Mouse (Mus musculus): ENCODE results near the gene Ankmy1.

Gene Ankmy1

DNA sequence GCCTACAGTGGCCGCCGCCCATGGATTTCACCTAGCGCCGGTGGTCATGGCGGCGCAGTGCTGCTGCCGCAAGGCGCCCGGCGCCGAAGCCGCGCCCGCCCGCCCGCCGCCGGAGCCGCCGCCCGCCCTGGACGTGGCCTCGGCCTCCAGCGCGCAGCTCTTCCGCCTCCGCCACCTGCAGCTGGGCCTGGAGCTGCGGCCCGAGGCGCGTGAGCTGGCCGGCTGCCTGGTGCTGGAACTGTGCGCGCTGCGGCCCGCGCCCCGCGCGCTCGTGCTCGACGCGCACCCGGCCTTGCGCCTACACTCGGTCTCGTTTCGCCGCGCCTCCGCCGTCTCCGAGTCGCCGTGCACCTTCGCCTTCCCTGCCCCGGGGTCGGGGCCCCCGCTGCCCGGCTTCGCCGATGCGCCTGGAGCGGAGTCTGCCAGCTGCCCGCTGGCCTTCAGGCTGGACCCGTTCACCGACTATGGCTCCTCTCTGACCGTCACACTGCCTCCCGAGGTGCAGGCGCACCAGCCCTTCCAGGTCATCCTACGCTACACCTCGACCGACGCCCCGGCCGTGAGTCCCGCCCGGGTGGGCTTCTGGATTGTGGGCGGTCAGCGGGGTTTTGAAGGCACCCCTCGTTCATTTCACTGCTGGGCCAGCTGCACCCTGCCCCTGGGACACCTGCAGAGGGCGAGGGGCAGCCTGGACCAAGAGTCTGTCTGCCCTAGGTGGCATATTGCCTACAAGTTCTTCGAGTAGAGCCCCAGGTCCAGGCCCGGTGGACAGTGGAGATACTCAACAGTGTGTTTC, 8.4 kb upstream of the Ankmy1 start:
- DNase-seq: peak; percentile 88 to 91

GRCm38 (mm10) chr1:92910239-92910885, 7.7 kb upstream of the Ankmy1 start, which contains the start of gene Rnpepl1:
TSS of gene Rnpepl1 (plus strand) at chr1:92910783.
- peak; percentile 87 to 91 for DNase-seq

- peak in 1 of 2 experiments; percentile 31 for DNase-seq
These were observed 6.4 kb upstream of the Ankmy1 start for GRCm38 (mm10) chr1:92909068-92909467.

DNA sequence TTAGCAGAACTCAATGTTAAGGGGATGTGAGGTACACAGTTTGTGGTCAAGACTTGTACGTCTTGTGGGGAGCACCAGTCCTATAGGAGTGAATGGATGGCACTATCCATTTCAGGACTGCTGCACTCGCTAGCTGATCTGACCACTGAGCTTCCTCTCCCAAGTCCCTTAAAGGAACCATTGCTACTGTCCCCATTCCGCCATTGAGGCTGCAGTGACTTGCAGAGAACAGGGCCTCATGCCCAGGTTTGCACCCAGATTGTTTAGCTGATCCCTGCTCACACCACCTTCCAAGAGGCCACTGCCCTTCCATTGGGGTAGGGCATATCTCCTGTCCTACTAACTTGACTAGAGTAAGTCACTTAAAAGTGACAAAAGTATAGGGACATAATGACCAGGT, 6.0 kb upstream of the Ankmy1 start:
- DNase-seq: no peak

GRCm38 (mm10) chr1:92907632-92908360, 5.1 kb upstream of the Ankmy1 start:
- DNase-seq: peak in 1 of 2 experiments; percentile 30

DNA sequence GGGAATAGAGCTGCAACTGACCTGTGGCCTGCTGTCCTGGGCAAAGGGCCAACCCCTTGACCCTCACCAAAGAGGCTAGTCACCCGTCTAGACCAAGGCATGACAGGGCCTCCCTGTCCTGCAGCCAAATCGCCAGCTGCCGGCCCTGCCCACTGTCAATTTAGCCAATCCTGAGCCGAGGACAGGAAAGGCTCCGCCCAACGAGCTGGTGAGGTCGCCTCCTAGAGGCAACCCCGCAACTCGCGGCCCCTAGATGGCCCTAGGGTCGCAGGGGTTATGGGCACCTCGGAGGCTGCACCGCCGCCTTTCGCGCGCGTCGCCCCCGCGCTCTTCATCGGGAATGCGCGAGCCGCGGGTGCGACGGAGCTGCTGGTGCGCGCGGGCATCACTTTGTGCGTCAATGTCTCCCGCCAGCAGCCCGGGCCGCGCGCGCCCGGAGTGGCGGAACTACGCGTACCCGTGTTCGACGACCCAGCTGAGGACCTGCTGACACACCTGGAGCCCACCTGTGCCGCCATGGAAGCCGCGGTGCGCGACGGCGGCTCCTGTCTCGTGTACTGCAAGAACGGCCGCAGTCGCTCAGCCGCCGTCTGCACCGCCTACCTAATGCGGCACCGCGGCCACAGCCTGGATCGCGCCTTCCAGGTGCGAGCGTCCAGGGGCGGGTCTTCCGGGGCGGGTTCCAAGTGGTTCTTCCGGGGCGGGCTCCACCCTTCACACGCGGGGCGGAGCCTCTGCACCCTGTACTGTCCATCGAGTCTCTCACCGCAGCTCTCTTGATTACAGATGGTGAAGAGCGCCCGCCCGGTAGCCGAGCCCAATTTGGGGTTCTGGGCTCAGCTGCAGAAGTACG, 4.3 kb upstream of the Ankmy1 start, which contains the start of gene Dusp28:
TSS of gene Dusp28 (plus strand) at position 203 of the 853 bp plus-strand sequence.
- peak; percentile 90 to 94 for DNase-seq

- DNase-seq: peak in 1 of 2 experiments; percentile 46
These were observed 3.1 kb upstream of the Ankmy1 start for GRCm38 (mm10) chr1:92905703-92906310.

- no peak for DNase-seq
These were observed 921 bp upstream of the Ankmy1 start for GRCm38 (mm10) chr1:92903627-92904026.

GRCm38 (mm10) chr1:92895089-92895488, 7.6 kb downstream of the Ankmy1 start:
- peak; percentile 90 to 94 for DNase-seq

GRCm38 (mm10) chr1:92893896-92894295, 8.8 kb downstream of the Ankmy1 start:
- DNase-seq: no peak

- peak; percentile 61 to 74 for DNase-seq
These were observed 9.9 kb downstream of the Ankmy1 start for GRCm38 (mm10) chr1:92892791-92893190.

DNA sequence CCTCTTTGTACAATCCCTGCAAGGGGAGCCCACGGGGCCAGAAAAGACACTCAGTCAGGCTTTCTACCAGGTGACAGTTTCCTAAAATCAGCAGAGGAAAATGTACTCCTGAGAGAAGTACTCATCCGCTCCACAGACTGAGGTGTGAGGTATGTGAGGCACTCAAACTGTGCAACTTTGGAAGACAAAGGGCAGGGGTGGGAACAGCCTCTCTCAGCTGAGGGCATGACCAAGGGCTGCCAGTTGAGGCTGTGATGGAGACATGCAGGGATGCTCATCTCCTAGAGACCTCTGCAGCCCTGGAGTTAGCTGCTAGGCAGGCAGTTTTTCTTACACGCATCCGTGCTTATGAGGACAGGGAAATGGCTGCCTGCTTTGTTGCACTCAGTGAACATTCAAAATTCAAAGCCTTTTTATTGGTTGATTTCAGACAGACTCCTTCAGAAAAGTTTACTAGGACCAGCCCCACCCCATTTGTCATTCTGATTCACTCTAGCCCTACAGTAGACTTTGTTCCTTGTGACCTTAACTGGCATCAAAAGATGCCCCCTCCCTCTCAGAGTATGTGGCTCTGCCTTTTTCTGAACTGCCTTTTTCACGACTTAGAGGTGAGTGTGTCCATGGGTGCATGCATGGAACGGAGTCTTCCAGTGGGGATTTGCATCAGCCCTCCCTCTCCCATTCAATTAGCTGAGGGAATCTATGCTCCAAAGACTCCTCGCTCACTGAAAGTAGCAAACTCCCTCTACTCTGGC, 13.6 kb downstream of the Ankmy1 start:
- DNase-seq: no peak

DNA sequence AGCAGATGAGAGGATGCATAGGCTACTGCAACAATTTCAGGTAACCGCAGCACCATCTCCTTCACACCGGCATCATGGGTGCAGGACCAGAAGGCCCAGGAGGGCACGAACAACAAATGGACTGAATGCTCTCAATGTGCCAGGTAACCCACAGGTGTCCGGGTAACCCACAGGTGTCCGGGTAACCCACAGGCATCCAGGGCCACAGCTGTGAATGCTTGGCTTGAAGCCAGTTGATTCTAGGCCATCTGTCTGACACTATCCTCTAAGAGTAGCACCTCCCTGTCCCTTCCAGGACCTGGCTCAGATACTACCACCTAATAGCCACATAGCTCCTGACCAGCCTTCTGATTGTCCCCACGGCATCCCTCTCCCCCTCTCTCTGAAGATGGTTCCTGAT, 20.7 kb downstream of the Ankmy1 start:
- DNase-seq: peak; percentile 35 to 38

GRCm38 (mm10) chr1:92880101-92880500, 22.6 kb downstream of the Ankmy1 start:
- peak in 1 of 2 experiments; percentile 31 for DNase-seq

DNA sequence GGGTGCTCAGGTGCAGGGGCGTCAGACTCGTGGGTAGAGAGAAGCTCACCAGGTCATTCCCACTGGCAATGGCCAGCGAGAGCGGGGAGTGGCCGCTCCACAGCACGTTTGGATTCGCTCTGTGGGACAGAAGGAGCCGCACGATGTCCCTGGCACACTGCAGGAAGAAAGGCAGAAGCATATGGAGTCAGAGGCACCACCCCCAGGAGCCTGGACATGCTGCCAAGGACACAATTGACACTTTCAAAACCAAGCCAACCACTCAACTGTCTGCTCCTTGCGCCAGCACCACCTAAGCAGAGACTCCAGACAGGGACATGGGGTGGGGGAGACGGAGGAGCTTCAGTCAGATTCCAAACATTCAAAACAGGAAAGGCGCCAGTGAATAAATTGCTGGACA, 23.4 kb downstream of the Ankmy1 start:
- peak; percentile 93 to 94 for DNase-seq

- no peak for DNase-seq
These were observed 24.5 kb downstream of the Ankmy1 start for GRCm38 (mm10) chr1:92878066-92878741.

DNA sequence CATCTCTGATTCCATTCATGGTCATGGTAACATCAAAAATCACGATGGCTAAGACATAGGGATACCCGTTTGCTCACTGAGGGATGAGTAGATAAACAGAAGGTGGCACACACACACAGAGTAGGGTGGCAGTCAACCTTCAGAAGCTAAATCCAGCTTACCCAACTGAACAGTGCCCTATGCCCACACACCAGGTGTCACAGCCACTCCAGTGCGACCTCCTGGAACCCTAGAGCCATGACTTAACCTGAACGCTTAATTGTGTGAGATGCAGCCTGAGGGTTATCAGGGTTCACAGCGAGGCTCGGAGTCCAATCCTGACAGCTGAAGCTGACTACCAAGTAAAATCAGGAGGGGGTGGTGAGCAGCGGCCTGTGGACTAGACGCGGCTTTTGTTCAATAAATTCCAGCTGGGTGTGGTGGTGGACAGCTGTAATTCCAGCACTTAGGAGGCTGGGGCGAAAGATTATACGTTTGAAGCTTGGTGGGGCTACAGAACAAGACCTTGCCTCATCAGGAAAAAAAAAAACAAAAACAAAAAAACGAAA, 25.2 kb downstream of the Ankmy1 start:
- DNase-seq: no peak

DNA sequence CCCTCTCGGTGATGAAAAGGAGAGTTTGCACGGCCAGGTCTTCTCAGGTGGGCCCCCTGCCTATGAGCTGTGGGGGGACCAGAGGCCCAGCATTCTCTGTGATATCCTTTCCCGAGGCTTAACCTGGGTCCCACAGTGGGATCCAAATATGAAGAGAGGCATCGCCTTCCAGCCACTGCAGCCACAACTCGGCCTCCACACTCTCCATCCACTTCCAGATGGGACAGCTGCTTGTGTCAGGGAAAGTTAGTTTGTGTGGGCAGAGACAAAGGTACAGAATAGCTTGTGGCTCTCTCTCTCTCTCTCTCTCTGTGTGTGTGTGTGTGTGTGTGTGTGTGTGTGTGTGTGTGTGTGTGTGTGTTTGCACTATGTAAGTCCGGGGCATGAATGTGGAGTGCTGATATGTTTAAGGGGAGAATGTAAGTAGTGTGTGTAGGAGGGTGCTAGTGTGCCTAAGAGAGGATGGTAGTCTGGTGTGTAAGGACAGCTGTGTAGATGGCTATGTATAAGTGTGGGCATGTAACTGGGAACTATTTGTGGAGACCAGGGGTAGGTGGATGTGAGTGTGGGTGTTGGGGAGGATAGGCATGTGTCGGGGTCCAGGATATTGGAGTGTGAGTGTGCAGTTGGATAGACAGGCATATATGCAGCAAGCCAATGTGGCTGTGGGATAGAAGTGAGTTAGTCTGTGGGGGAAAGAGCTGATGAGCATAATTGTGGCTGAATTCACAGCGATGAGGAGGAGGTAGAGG, 27.2 kb downstream of the Ankmy1 start:
- no peak for DNase-seq

- DNase-seq: no peak
These were observed 28.7 kb downstream of the Ankmy1 start for GRCm38 (mm10) chr1:92874011-92874410.
